Mouse (Mus musculus): ENCODE data around the gene Mstn.

Gene Mstn

DNA sequence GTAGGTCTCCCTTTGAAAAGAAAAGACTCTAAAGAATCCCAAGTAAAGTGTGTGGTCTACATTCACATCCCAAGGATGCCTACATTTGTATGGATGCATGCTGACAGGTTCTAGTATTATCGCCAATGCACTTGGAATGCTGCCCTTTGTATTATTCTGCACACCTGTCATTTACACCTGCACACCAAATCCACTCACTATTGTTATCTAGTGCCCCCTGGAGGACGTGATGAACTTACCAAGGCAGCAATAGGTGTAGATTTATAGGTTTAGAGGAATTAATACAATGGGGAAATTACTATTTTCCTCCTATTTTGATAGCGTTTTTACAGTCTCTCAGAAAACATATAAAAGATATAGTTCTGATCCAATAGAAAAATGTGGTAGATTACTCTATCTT is 31.7 kb downstream of the Mstn start:
- no peak for DNase-seq (ENCODE audit: low spot score in 2 of 2)

DNA sequence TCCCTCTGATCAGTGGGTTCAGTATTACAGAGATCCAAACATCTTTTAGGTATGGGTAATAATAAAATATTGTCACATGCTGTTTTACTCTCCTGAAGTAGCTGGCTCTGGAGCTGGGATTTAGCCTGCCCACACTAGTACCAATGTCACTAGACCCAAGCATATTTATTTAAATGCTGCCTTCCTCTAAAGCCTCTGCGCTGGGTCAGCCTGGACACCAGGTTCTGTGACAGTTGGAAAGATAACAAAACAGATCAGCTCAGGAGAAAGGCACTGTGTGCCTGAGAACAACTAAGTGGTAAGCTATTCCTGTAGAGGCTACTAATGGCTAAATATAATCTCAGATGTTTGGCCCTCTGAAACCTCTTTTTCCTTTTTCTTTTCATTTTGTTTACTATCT is 49.1 kb downstream of the Mstn start:
- DNase-seq (ENCODE audit: low spot score in 2 of 2) = no peak

Measured in urinary bladder, postnatal 4 days (tissue).